Mouse (Mus musculus) left cerebral cortex, postnatal 10 days (tissue): Measurements from ENCODE around the gene Map9. TPM values are rescaled to one million over a fixed set of nuclear protein-coding genes. Genes with fewer than 3 reads are reported as not detected.
"Not testable (repeated sequence)": the region's sequence is repeated elsewhere in the genome, so short reads cannot be mapped to it uniquely, and the experiment has no call there.

Experiments
- DNase-seq, 2 experiments: peaks; one replicate each; pipeline ENCODE4 v3.0.0; 2021 to 2022; ENCODE audit warnings: low spot score in 2 of 2, mixed read lengths in 1 of 2; ENCODE audit errors: extremely low spot score in 1 of 2
- intact Hi-C: fragments of 180-260 bp; cut with DNase I; formaldehyde crosslinking; loops from one replicate; pipeline ENCODE4 v1.15.1; 2025
- total RNA-seq, 2 experiments: library from RNA; stranded (reverse); gene quantifications; 2 replicates each; pipeline ENCODE4 v1.2.3; 2021

Map9 gene
- total RNA-seq, 2 experiments from 2014 or later: 133 to 144 TPM

DNA sequence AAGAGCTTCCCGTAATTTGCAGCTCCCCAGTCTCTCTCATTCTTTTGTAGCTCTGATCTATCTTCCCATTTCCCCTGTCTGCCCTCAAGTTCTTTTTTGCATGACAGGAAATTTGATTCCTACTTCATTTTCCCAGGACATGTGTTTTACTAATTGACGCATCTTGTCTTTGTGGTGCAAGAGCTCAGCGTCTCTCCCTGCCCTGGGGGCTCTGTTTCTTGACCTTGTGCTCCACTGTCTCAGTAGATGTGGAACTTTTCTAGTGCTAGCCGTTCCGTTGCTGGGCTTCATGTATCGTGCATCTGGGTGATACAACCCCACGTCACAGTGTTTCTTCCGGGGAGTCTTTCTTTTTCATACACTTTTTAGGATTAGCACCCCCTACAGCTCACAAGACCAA, 27.2 kb downstream of the Map9 start:
- DNase-seq: no peak
- intact Hi-C loops: no loop called here

DNA sequence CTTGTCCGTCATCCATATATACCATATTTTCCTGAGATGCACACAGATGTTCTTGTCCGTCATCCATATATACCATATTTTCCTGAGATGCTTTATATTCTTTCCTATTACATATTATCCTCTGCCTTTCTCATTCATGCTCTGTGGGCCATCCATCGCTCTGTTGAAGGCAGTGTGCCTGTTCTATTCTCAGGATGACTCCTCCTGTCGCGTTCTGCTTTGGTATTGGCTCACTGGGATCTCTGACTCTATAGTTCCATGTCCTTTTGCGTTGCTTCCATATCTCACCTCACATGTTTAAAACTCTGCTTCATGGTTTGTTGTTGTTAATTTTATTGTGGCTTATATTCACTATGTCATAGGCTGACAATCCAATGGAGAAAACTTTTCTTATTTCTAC, 48.0 kb downstream of the Map9 start:
- intact Hi-C loops: no loop called here
- no peak for DNase-seq

DNA sequence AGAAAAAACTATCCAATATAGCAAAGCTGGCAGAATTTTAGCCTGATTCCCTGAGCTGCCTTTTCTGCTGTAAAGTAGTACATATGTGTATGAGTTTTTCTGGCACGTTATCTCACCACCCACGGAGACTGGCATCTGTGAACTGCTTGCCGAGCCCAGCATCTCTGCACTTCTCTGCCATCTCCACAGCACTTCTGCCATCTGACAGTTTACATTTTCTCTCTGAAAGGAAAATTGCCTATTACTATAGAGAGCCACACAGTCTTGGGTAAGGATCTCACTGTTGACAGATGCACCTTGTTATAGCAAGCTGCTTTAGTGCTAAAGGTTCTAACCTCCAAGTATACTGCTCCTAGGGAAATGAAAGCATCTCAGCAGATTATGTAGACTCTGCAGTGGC, 48.5 kb downstream of the Map9 start:
- peak; percentile 45 to 80 for DNase-seq
- intact Hi-C loops: no loop called here

DNA sequence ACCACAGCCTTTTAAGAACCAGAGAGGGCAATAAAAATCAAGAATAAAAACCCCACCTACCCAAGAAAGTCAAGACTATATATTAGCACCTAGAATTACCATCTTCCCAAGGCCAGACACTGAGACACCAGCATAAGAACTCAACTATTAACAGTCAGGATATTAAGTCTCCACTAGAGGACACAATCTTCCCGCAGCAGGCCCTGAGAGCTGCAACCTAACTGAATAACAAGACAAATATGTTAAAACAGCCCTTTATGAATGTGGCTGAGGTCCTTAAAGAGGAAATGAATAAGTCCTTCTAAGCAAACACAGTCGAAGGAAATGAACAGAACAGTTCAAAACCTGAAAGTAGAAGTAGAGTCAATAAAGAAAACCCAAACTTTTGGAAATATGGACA, 49.6 kb downstream of the Map9 start:
- intact Hi-C loops: loop anchor here (1.0 kb wide), 1 partner anchor 450 kb away; no protein-coding TSS in a partner anchor
- peak in 1 of 2 experiments; percentile 30 for DNase-seq

DNA sequence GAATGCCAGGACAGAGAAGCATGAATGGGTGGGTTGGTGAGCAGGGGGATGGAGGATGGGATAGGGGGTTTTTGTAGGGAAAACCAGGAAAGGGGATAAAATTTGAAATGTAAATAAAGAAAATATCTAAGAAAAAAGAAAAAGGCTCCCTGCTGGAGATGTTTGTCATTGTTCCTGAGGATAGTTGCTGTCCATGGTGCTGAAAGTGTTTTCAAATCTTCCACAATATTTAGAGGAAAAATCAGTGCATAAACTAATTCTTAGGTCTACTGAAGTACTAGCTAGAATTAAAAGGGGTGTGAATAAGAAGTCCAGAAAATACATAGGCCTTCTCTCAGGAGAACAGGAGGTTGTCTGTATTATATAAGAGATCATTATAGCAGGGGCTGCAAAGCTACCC, 54.6 kb downstream of the Map9 start:
- no peak for DNase-seq
- intact Hi-C loops: no loop called here

DNA sequence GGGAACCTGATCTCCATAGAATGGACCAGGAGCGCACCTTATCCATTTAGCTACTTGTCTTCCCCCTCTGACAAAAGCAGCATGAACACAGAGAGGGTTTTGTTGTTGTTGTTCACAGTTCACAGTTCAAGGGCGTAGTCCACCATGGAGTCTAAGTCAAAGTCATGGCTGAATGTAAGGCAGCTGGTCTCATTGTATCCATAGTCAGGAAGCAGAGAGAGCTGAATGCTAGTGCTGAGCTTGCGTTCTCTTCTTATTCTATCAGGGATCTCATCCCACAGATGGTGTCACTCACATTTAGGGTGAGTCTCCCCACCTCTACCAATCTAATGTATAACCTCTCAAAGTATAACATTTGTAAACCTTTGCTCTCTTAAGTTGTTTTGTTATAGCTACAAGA, 60.1 kb downstream of the Map9 start:
- no peak for DNase-seq
- intact Hi-C loops: no loop called here

DNA sequence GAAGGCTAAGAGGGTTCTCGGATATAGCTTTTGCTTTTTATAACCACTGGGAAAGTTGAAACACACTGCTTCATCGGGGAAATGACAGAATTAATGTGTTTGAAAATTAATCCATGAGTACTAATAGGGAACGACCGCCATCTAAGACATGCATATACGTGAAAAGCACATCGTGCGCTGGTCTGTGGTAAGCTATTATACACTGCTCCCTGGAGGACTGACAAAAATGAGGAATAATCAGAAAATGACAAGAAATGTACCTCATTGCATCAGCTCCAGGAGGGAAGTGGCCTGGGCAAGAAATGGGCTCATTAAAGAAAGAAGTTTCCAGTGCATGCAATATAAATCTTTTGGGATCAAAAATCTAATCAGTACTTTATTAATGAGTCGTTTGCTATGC, 77.5 kb downstream of the Map9 start:
- intact Hi-C loops: no loop called here
- no peak for DNase-seq

DNA sequence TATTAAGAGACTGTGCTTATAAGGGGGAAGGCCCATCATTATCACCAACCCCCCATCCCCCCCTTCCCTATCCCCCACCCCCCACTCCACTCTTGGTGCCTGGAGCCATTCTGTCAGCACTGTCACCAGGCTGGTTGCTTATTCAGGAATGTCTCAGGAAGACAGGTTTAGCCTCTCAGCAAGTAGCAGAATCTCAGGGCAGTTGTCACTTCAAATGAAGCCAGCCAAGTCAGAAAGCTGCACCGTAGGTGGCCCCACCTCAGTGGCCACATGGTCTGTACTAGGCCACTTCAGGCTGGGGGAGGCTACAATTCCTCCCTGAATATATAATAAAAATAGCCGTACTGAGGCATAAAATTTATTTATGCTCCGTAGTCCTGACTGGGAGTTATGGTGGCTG, 83.1 kb downstream of the Map9 start:
- DNase-seq: no peak
- intact Hi-C loops: no loop called here

DNA sequence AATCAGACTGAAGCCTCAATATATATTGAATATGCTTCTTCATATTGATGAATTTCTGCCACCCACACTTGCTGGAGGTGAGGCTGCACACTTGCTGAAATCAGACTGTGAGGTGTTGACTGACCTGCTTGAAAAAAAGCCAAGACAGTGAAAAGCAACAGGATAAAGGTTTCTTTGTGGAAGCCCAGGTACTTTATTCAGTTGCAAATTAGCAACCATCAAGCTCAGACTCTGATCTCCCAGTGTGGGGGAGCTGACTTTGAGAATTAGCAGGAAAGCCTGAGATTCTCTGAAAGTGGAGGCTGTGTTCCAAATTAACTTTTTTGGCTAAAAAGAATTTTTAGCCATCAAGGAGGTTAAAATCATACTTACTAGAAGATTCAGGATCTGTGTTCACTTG, 83.8 kb downstream of the Map9 start:
- intact Hi-C loops, DNase-seq: not testable (repeated sequence)

Other genes with a start within 250 kb of the Map9 start
- gene Gucy1a1, start 212.3 kb upstream of the Map9 start, total RNA-seq: 100 to 1,000 TPM in 1 of 2 experiments, 10 to 100 TPM in 1; 96.3 to 108 TPM
- gene Npy2r, start 190.0 kb downstream of the Map9 start, total RNA-seq: 1 to 10 TPM; 4.4 to 6.0 TPM